Mouse (Mus musculus): ENCODE data around the gene Itpr3. TPM values are rescaled to one million over a fixed set of nuclear protein-coding genes. Genes with fewer than 3 reads are reported as not detected.

Gene Itpr3
- total RNA-seq (2014; rRNA removed), result 1.1 and 1.5 TPM in 2 replicates
- polyA plus RNA-seq (2012; rRNA removed), result 0.76 and 1.0 TPM in 2 replicates

DNA sequence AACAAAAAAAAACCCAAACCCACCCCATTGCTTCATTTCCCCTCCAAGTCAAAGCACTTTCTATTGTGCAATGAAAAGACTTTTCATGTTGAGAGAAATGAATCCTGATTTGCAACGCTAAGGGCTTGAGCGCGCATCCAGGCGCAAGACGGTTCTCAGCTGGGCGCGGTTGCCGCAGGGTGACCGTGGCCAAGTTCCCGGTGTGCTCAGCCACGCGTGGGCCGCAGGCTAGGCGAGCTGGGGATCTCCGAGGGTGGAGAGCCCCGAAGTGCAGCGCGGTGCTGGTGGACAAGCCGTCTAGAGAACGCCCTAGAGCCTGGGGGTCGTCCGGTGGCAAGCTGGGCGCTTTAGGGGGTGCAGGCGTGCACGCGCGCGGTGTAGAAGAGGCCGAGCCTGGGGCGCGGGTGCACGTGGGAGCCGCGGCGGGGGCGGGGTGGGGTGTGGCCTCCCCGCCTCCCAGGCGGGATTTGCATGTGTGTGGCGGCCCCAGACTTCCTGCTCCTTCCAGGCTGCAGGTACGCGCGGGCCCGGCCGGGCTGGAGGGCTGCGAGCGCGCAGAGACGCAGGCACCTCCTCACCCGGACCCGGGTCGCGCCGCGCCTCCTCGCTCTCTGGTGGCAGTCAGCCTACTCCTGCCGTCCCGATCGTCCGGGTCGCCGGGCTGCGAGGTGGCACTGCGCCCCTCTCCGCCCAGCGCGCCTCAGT is at the start of gene Itpr3:
Gene Itpr3 (plus strand): TSS at position 493 of the 705 bp plus-strand sequence.
- H3K4me3 ChIP-seq (ENCODE audit: insufficient read depth, low read depth, low read length), result peak within 1 kb of the TSS; percentile 86
- H3K9ac ChIP-seq (ENCODE audit: low read depth, low read length), result peak within 1 kb of the TSS; percentile 79
- WGBS, result under 1% methylated on average over 65 of the region's 66 CpGs
- TF ChIP-seq CTCF (IDR thresholded peaks at IDR 0.05; ENCODE audit: low read depth, low read length) (no peak), POLR2A (IDR thresholded peaks at IDR 0.05; ENCODE audit: extremely low read depth, insufficient read depth, low read length) (no peak)
- peak within 1 kb of the TSS; percentile 56 for H3K27ac ChIP-seq (replicated peaks; ENCODE audit: insufficient read depth, low read depth, low read length)
- no peaks in the 10 kb centered on the region for H3K36me3 ChIP-seq (ENCODE audit: control insufficient read depth, insufficient read depth, low read length)
- H3K79me2 ChIP-seq (ENCODE audit: control insufficient read depth, insufficient read depth, low read length), result no peaks in the 10 kb centered on the region
- peak; percentile 5 for DNase-seq (ENCODE audit: extremely low read depth, low read depth, low spot score)
- no peaks in the 10 kb centered on the region; the same call in 1 of the 2 replicates for H3K4me1 ChIP-seq (ENCODE audit: control insufficient read depth, insufficient read depth, low read length)
- no peaks in the 10 kb centered on the region for H3K27me3 ChIP-seq (ENCODE audit: control insufficient read depth, insufficient read depth, low read length)

DNA sequence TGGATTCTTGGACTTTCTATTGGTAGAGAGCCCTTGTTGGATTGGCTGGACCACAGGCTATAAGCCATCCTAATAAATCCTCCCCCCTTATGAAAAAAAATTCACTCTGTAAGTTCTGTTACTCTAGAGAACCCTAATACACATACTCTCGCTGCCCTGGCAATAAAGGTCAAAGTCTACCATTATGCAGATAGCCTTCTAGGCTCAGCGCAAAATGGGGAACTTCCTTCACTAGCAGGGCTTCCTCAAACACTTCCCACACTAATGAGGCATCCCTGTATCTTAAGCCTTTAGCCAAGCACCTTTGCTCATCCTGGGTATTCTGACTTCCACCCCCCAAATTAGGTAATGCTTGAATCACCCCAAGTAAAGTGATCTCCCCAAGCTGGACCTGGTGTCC is 48.8 kb upstream of the Itpr3 start:
- TF ChIP-seq POLR2A (IDR thresholded peaks at IDR 0.05; ENCODE audit: extremely low read depth, insufficient read depth, low read length), result no peak
- TF ChIP-seq CTCF (IDR thresholded peaks at IDR 0.05; ENCODE audit: low read depth, low read length), result no peak
- H3K27me3 ChIP-seq (ENCODE audit: control insufficient read depth, insufficient read depth, low read length), result no peaks in the 10 kb centered on the region
- WGBS, result 44% methylated on average over 2 of the region's 2 CpGs
- no peak overlapping the region for H3K9ac ChIP-seq (ENCODE audit: low read depth, low read length)
- H3K4me3 ChIP-seq (ENCODE audit: insufficient read depth, low read depth, low read length), result no peak overlapping the region
- no peaks in the 10 kb centered on the region for H3K36me3 ChIP-seq (ENCODE audit: control insufficient read depth, insufficient read depth, low read length)
- H3K27ac ChIP-seq (replicated peaks; ENCODE audit: insufficient read depth, low read depth, low read length), result no peak overlapping the region
- DNase-seq (ENCODE audit: extremely low read depth, low read depth, low spot score), result no peak
- no peaks in the 10 kb centered on the region for H3K4me1 ChIP-seq (ENCODE audit: control insufficient read depth, insufficient read depth, low read length)
- H3K79me2 ChIP-seq (ENCODE audit: control insufficient read depth, insufficient read depth, low read length), result no peaks in the 10 kb centered on the region

DNA sequence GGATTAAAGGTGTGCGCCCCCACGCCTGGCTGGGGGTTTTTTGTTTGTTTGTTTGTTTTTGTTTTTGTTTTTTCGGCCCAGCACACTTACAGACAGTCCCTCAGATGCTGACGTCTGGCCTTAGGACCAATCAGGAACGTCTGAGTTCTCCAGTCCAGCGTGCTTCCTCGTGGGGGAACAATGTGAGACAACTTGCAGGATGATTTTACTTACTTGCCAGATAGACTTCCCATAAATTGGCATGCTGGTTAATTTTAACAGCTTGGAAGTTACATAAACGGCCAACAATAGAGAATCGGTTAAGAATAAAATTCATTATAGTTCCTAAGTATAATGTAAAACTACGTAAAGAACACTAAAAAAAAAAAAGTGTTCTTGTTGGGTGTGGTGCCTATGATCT is 45.9 kb upstream of the Itpr3 start:
- WGBS, result 90% methylated on average over 10 of the region's 10 CpGs
- no peak overlapping the region for H3K27ac ChIP-seq (replicated peaks; ENCODE audit: insufficient read depth, low read depth, low read length)
- no peaks in the 10 kb centered on the region for H3K4me1 ChIP-seq (ENCODE audit: control insufficient read depth, insufficient read depth, low read length)
- no peaks in the 10 kb centered on the region for H3K27me3 ChIP-seq (ENCODE audit: control insufficient read depth, insufficient read depth, low read length)
- no peak for DNase-seq (ENCODE audit: extremely low read depth, low read depth, low spot score)
- TF ChIP-seq CTCF (IDR thresholded peaks at IDR 0.05; ENCODE audit: low read depth, low read length) (no peak), POLR2A (IDR thresholded peaks at IDR 0.05; ENCODE audit: extremely low read depth, insufficient read depth, low read length) (no peak)
- H3K4me3 ChIP-seq (ENCODE audit: insufficient read depth, low read depth, low read length), result no peak overlapping the region
- H3K79me2 ChIP-seq (ENCODE audit: control insufficient read depth, insufficient read depth, low read length), result no peaks in the 10 kb centered on the region
- no peaks in the 10 kb centered on the region for H3K36me3 ChIP-seq (ENCODE audit: control insufficient read depth, insufficient read depth, low read length)
- no peak overlapping the region for H3K9ac ChIP-seq (ENCODE audit: low read depth, low read length)

DNA sequence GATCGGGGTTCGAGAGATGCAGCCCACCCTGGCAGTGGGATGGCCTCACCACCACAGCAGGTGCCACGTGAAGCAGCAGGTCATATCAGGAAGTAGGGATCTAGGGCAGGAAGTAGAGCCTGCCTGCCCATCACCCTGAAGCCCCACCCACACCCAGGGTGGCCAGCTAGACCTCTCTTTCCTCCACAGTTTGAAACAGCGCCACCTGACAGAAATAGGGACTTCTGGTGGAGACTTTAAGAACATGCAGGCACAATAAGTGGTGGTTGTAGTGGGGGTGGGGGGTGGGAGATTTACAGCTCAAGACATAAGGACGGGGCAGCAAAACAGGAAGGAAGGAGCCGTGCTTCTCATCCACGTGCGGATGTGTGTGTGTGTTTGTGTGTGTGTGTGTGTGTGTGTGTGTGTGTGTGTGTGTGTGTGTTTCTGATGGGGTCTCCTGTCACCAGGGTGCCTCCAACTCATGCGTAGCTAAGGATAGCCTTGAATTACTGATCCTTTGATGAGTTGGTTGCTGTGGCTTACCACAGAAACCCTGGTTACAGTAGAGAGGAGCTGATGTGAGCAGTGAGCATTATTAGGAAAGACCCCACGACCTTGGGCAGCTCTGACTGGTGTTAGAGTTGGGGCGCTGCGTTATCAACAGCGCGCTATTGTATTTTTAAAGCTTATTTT is 45.0 kb upstream of the Itpr3 start:
- 55% methylated on average over 14 of the region's 14 CpGs for WGBS
- Histone ChIP-seq H3K36me3 (ENCODE audit: control insufficient read depth, insufficient read depth, low read length) (no peaks in the 10 kb centered on the region), H3K79me2 (ENCODE audit: control insufficient read depth, insufficient read depth, low read length) (no peaks in the 10 kb centered on the region), H3K4me3 (ENCODE audit: insufficient read depth, low read depth, low read length) (no peak overlapping the region), H3K27me3 (ENCODE audit: control insufficient read depth, insufficient read depth, low read length) (no peaks in the 10 kb centered on the region), H3K27ac (replicated peaks; ENCODE audit: insufficient read depth, low read depth, low read length) (no peak overlapping the region), H3K4me1 (ENCODE audit: control insufficient read depth, insufficient read depth, low read length) (no peaks in the 10 kb centered on the region), H3K9ac (ENCODE audit: low read depth, low read length) (no peak overlapping the region)
- no peak for DNase-seq (ENCODE audit: extremely low read depth, low read depth, low spot score)
- TF ChIP-seq POLR2A (IDR thresholded peaks at IDR 0.05; ENCODE audit: extremely low read depth, insufficient read depth, low read length) (no peak), CTCF (IDR thresholded peaks at IDR 0.05; ENCODE audit: low read depth, low read length) (no peak)

DNA sequence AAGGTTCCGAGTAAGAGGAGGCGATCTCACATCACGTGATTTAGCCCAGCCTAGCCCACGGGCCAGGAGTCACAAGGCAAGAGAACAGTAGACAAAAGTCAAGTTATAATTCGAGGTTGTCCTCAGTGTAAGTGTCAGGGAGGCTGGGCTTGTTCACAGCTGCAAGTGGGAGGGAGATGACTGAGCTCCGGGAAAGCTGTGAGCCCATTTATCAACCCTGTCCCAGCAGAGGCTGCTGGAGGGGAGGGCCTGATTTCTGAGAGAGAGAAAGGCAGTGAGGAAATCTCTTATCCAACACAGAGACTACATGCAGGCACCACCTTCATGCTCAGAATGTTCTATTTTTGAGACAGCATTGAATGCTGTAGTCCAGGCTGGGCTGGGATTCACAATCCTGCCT is 44.2 kb upstream of the Itpr3 start:
- no peak overlapping the region for H3K4me3 ChIP-seq (ENCODE audit: insufficient read depth, low read depth, low read length)
- H3K79me2 ChIP-seq (ENCODE audit: control insufficient read depth, insufficient read depth, low read length), result no peaks in the 10 kb centered on the region
- no peaks in the 10 kb centered on the region for H3K27me3 ChIP-seq (ENCODE audit: control insufficient read depth, insufficient read depth, low read length)
- no peaks in the 10 kb centered on the region for H3K36me3 ChIP-seq (ENCODE audit: control insufficient read depth, insufficient read depth, low read length)
- no peaks in the 10 kb centered on the region for H3K4me1 ChIP-seq (ENCODE audit: control insufficient read depth, insufficient read depth, low read length)
- no peak overlapping the region for H3K9ac ChIP-seq (ENCODE audit: low read depth, low read length)
- DNase-seq (ENCODE audit: extremely low read depth, low read depth, low spot score), result no peak
- no peak overlapping the region for H3K27ac ChIP-seq (replicated peaks; ENCODE audit: insufficient read depth, low read depth, low read length)
- TF ChIP-seq CTCF (IDR thresholded peaks at IDR 0.05; ENCODE audit: low read depth, low read length), result no peak
- WGBS, result 63% methylated on average over 6 of the region's 6 CpGs
